Mouse (Mus musculus) hindbrain, embryonic 16.5 days (tissue): Measurements from ENCODE around the gene Col15a1. TPM values are rescaled to one million over a fixed set of nuclear protein-coding genes. Genes with fewer than 3 reads are reported as not detected.
A peak's percentile ranks its signal among the peaks of the same experiment; 100 is the strongest.

Experiments used
- ATAC-seq: fragments of 200-750 bp; cut with Nextera tagmentation; 2 replicates; pipeline ENCODE4 v1.8.0; 2017; ENCODE audit warnings: moderate TSS enrichment, moderate library complexity
- H3K27ac ChIP-seq: fragments of 300-500 bp; sonication (generic); 2 replicates; pipeline ENCODE4 v1.5.1; 2014; ENCODE audit warnings: low read depth, mild to moderate bottlenecking, control low read depth, low read length, moderate library complexity
- H3K27me3 ChIP-seq: fragments of 300-500 bp; sonication (generic); replicated peaks from 2 replicates; pipeline ENCODE4 v1.6.1; 2014; ENCODE audit warnings: low read length; ENCODE audit not compliant: control insufficient read depth, insufficient read depth
- H3K36me3 ChIP-seq: fragments of 300-500 bp; sonication (generic); 2 replicates; pipeline ENCODE4 v1.6.1; 2014; ENCODE audit warnings: mild to moderate bottlenecking, low read length, moderate library complexity, mixed read lengths; ENCODE audit not compliant: control insufficient read depth, insufficient read depth
- H3K4me1 ChIP-seq: fragments of 300-500 bp; sonication (generic); 2 replicates; pipeline ENCODE4 v1.6.1; 2014; ENCODE audit warnings: low read depth, low read length; ENCODE audit not compliant: control insufficient read depth, insufficient read depth
- H3K4me2 ChIP-seq: fragments of 300-500 bp; sonication (generic); 2 replicates; pipeline ENCODE4 v1.6.1; 2014; ENCODE audit warnings: mild to moderate bottlenecking, low read length, control low read depth, moderate library complexity
- H3K4me3 ChIP-seq: fragments of 300-500 bp; sonication (generic); 2 replicates; pipeline ENCODE4 v1.5.1; 2014; ENCODE audit warnings: mild to moderate bottlenecking, low read length, control low read depth, moderate library complexity
- H3K9ac ChIP-seq: fragments of 300-500 bp; sonication (generic); 2 replicates; pipeline ENCODE4 v1.6.1; 2014; ENCODE audit warnings: low read depth, mild to moderate bottlenecking, control low read depth, low read length, moderate library complexity
- H3K9me3 ChIP-seq: fragments of 300-500 bp; sonication (generic); 2 replicates; pipeline ENCODE4 v1.6.1; 2014; ENCODE audit warnings: mild to moderate bottlenecking, low read length, moderate library complexity; ENCODE audit not compliant: control insufficient read depth
- WGBS: fragments of 180-500 bp; shearing (Covaris S2); extraction: QIAGEN DNeasy Blood & Tissue Kit; methylation state at CpG from one replicate; pipeline ENCODE4 v1.1.7; 2014; 5-methylcytosine and 5-hydroxymethylcytosine counted together
- polyA plus RNA-seq: library from polyadenylated mRNA; unstranded; fragments of >200 nt; fragmentation: Nextera tagmentation; extraction: Ambion mirVana; gene quantifications from 2 replicates; pipeline ENCODE4 v1.2.1, GENCODE M21; 2015

The Col15a1 gene
- polyA plus RNA-seq, 1 experiment from 2014 or later, result 3.4 TPM

- Histone ChIP-seq H3K27ac (no peak overlapping the region), H3K9ac (no peak overlapping the region), H3K4me3 (no peak overlapping the region), H3K27me3 (no peaks in the 10 kb centered on the region), H3K4me2 (no peak overlapping the region), H3K36me3 (no peaks in the 10 kb centered on the region), H3K9me3 (no peaks in the 10 kb centered on the region), H3K4me1 (peaks cover 2% of the 10 kb centered on the region)
- no peak for ATAC-seq
- WGBS, result 77% methylated on average over 3 of the region's 3 CpGs
Measured at GRCm38 (mm10) chr4:47222146-47222545, 14.2 kb downstream of the Col15a1 start.

- H3K27ac ChIP-seq, result no peak overlapping the region
- H3K4me3 ChIP-seq, result no peak overlapping the region
- no peaks in the 10 kb centered on the region for H3K36me3 ChIP-seq
- no peak overlapping the region for H3K9ac ChIP-seq
- WGBS, result 55% methylated on average over 6 of the region's 6 CpGs
- H3K9me3 ChIP-seq, result no peaks in the 10 kb centered on the region
- H3K27me3 ChIP-seq, result no peaks in the 10 kb centered on the region
- no peak overlapping the region for H3K4me2 ChIP-seq
- H3K4me1 ChIP-seq, result peaks cover 6% of the 10 kb centered on the region
- ATAC-seq, result no peak
Measured at GRCm38 (mm10) chr4:47225920-47226319, 18.0 kb downstream of the Col15a1 start.

- Histone ChIP-seq H3K4me2 (no peak overlapping the region), H3K27ac (no peak overlapping the region), H3K4me3 (no peak overlapping the region), H3K27me3 (no peaks in the 10 kb centered on the region), H3K9ac (no peak overlapping the region), H3K36me3 (no peaks in the 10 kb centered on the region), H3K4me1 (peaks cover 6% of the 10 kb centered on the region), H3K9me3 (no peaks in the 10 kb centered on the region)
- 62% methylated on average over 4 of the region's 4 CpGs for WGBS
- ATAC-seq, result no peak
Measured at GRCm38 (mm10) chr4:47227101-47227500, 19.1 kb downstream of the Col15a1 start.

GRCm38 (mm10) chr4:47227756-47228155 lies 19.8 kb downstream of the Col15a1 start:
- WGBS, result 53% methylated on average over 6 of the region's 6 CpGs
- Histone ChIP-seq H3K4me2 (no peak overlapping the region), H3K9ac (no peak overlapping the region), H3K9me3 (no peaks in the 10 kb centered on the region), H3K4me3 (no peak overlapping the region), H3K4me1 (peaks cover 6% of the 10 kb centered on the region), H3K27ac (no peak overlapping the region), H3K27me3 (no peaks in the 10 kb centered on the region), H3K36me3 (no peaks in the 10 kb centered on the region)
- ATAC-seq, result peak; percentile 87

- Histone ChIP-seq H3K36me3 (no peaks in the 10 kb centered on the region), H3K4me2 (no peak overlapping the region), H3K9me3 (no peaks in the 10 kb centered on the region), H3K4me3 (no peak overlapping the region), H3K9ac (no peak overlapping the region), H3K27ac (no peak overlapping the region), H3K4me1 (peaks cover 6% of the 10 kb centered on the region), H3K27me3 (no peaks in the 10 kb centered on the region)
- 83% methylated on average over 5 of the region's 5 CpGs for WGBS
- ATAC-seq, result no peak
Measured at GRCm38 (mm10) chr4:47228945-47229344, 21.0 kb downstream of the Col15a1 start.

- H3K27ac ChIP-seq, result no peak overlapping the region
- no peaks in the 10 kb centered on the region for H3K36me3 ChIP-seq
- no peak for ATAC-seq
- H3K4me2 ChIP-seq, result no peak overlapping the region
- no peak overlapping the region for H3K4me3 ChIP-seq
- H3K4me1 ChIP-seq, result peaks cover 17% of the 10 kb centered on the region
- WGBS, result 93% methylated on average over 7 of the region's 7 CpGs
- no peaks in the 10 kb centered on the region for H3K9me3 ChIP-seq
- no peaks in the 10 kb centered on the region for H3K27me3 ChIP-seq
- H3K9ac ChIP-seq, result no peak overlapping the region
Measured at GRCm38 (mm10) chr4:47230498-47230897, 22.5 kb downstream of the Col15a1 start.

DNA sequence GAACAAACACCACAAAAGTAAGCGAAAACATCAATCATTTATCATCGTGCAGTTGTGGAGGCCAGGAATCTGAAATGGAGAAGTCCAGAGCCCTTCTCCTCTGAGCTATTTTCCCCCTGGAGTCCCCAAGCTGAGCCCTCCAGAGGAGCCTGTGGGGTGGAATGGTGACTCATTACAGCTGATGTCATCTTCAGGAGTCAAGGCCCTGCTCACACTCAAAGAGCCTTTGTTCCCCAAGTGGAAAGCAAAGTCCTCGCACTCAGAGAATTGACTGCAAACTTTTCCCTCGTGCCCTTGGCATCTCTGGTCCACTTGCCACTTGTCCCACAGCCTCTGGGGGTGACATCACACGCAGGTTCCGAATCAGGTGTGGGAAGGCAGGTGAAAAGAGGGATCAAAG lies 23.4 kb downstream of the Col15a1 start:
- 86% methylated on average over 6 of the region's 6 CpGs for WGBS
- ATAC-seq, result no peak
- Histone ChIP-seq H3K4me3 (no peak overlapping the region), H3K36me3 (no peaks in the 10 kb centered on the region), H3K27ac (no peak overlapping the region), H3K9me3 (no peaks in the 10 kb centered on the region), H3K27me3 (no peaks in the 10 kb centered on the region), H3K4me2 (no peak overlapping the region), H3K9ac (no peak overlapping the region), H3K4me1 (peaks cover 18% of the 10 kb centered on the region)

DNA sequence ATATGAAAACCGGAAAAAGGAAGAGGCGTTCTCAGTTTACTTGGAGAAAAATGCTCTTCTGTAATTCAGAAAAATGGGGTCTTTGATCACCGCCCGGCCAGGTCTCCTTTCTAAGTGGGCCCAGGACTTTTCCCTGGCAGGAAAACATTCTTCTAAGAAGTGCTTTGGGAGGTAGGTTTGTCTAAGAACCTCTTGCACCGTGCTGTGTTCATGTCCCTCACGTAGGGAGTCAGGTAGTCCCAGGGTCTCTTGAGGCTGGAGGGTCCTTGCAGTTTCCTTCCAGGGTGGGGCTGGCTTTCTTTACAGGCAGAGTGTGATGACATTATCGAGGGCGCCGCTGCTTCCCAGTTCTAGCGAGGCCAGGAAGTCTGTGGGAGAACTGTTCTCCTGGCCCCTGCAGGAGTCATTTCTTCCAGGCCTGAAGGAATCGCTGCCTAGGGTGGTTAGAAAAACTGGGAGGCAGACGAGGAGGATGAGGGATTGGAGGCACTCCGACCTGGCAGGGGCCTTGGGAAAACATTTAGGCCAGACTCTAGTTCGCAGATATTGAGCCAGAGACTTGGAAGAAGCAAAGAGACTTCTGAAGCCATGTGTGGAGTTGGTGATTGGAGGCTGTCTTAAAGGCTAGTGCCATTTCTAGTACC lies 25.4 kb downstream of the Col15a1 start:
- H3K9me3 ChIP-seq, result no peaks in the 10 kb centered on the region
- no peak overlapping the region for H3K4me3 ChIP-seq
- no peaks in the 10 kb centered on the region for H3K36me3 ChIP-seq
- H3K27ac ChIP-seq, result no peak overlapping the region
- H3K4me1 ChIP-seq, result peaks cover 14% of the 10 kb centered on the region
- ATAC-seq, result no peak
- 79% methylated on average over 14 of the region's 14 CpGs for WGBS
- H3K27me3 ChIP-seq, result no peaks in the 10 kb centered on the region
- H3K9ac ChIP-seq, result no peak overlapping the region
- H3K4me2 ChIP-seq, result no peak overlapping the region

DNA sequence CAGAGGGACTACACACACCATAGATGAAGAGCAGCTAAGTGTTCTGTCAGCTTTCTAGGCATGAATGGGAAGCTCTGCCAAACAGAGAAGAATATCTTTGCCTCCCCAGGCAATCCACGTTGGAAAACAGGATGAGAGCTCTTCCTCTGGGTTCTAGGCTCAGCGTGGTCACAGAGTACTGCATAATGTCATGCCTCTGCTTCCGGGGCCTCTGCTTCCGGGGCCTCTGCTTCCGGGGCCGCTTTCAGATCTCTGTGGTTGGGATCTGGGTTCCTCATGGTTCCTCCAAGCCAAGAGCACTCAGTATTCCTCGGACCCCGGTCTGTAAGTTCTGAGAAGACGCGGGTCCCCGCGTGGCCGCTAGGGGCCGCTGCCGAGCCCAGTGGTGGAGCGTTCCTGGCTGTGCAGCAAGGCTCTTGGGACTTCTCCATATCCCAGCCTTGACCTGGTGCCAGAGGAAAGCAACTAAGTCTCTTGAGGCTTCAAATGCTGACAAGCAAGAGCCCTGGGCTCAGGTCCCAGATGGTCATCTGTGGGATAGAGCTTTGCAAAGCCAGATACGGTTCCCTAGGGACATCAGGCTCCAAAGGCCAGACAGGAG lies 26.8 kb downstream of the Col15a1 start:
- Histone ChIP-seq H3K27me3 (no peaks in the 10 kb centered on the region), H3K9me3 (no peaks in the 10 kb centered on the region), H3K27ac (0 out of 2 replicates have a peak overlapping the region, but pooled peaks have one; percentile 45), H3K4me3 (no peak overlapping the region), H3K9ac (no peak overlapping the region), H3K4me2 (no peak overlapping the region), H3K4me1 (peaks cover 14% of the 10 kb centered on the region), H3K36me3 (no peaks in the 10 kb centered on the region)
- ATAC-seq, result peak; percentile 71
- 26% methylated on average over 17 of the region's 17 CpGs for WGBS
